Mouse (Mus musculus): Measurements from ENCODE around the gene Tenm4. TPM values are rescaled to one million over a fixed set of nuclear protein-coding genes. Genes with fewer than 3 reads are reported as not detected.

Gene Tenm4
- polyA plus RNA-seq, 1 experiment: 1.0 TPM

- DNase-seq (ENCODE audit: low read depth, low spot score): no peak
- WGBS: 86% methylated on average over 9 of the region's 9 CpGs
Observed at GRCm38 (mm10) chr7:96185411-96185810, 14.4 kb downstream of the Tenm4 start.

GRCm38 (mm10) chr7:96203812-96204560 is 32.9 kb downstream of the Tenm4 start:
- 75% methylated on average over 10 of the region's 10 CpGs for WGBS
- no peak for DNase-seq (ENCODE audit: low read depth, low spot score)

- WGBS: 43% methylated on average over 10 of the region's 10 CpGs
- no peak for DNase-seq (ENCODE audit: low read depth, low spot score)
Observed at GRCm38 (mm10) chr7:96204809-96205350, 33.8 kb downstream of the Tenm4 start.

DNA sequence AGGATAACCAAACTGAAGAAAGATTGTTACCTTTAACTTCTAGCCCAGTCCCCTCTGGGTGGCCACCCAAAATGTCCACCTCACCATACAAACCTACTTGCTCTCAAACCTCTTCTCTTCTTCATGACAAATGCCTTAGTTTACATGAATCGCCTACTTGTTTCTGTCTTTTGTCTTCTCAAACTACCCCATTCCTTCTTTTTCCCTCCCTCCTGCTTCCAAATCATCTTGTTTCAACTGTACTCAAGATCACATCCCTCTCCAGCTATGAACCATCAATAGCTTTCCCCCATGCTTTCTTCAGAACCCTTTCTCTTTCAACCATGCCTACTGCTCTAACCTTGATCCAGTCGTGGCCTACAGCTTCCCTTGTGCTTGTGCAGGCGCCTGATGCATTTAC is 36.0 kb downstream of the Tenm4 start:
- no peak for DNase-seq (ENCODE audit: low read depth, low spot score)
- 70% methylated on average over 3 of the region's 3 CpGs for WGBS

DNA sequence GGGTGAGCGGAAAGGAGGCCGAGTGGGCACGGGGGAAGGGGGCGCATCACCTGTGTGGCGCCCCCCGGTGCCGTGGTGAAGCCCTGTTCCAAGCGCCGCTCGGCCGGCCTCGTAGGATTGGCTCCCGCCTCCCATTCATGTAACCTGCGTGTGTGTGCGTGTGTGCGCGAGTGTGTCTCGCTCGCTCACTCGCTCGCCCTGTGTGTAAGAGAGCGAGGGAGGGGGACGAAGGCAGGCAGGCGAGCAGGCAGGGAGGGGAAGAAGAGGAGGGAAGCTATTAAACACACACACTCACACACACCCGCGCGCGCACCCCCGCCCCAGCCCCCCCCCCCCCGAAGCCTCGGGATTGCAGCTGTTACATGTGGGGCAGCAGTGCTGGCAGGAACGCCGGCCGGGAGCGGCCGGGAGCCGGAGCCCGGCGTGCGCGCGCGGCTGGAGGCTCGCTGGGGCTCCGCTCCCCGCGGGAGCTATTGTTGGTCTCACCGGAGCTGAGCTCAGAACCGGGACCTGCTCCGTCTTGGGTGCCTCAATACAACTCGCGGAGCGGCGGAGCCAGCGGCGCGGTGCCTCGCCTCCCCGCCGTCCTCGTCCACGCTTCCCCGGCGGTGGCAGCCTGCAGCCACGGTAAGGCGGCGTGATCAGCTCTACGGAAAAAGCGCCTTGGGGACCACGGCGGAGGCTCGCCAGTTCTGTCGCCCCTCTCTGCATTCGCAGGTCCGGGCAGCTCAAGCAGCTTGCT is 38.9 kb downstream of the Tenm4 start:
- DNase-seq (ENCODE audit: low read depth, low spot score): no peak
- WGBS: 2% methylated on average over 75 of the region's 75 CpGs

DNA sequence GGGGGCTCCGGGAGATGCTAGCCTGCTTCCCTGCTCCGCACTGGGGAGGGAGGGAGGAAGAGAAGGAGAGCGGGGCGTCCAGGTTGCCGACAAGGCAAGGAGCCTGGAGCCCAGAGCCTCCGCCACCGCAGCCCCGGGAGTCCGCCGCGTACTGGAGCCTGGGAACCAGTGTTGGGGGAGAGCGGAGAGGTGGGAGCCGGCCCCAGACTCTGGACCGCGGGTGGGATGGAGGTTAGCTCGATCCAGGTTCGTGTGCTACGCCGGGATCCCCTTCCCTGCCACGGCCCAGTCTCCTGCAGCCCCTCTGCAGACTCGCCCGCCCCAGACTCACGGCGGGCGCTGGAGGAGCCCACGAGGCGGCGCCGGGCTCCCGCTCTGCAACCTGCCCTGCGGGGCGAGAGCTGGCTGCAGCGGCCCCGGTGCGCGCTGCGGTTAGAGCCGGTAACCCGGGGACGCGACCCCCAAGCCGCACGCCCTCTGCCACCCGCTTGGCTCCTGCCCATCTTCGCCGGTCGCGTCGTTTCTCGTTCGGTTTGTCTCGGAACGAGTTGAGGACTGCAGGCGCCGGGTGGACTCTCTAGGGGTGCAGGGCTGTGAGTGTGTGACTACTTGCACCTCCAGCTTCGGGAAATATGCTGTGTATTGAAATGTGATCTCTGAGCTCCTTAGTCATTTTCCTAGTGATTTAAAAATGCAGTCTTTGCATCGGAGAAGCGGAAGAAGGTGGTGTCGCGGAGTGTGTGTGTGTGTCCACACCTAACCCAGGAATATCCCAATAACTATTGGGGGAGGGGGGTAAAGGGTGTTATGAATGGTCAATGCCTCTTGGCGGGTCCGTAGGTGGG is 39.7 kb downstream of the Tenm4 start:
- WGBS: 1% methylated on average over 61 of the region's 62 CpGs
- DNase-seq (ENCODE audit: low read depth, low spot score): no peak

GRCm38 (mm10) chr7:96211618-96212021 is 40.6 kb downstream of the Tenm4 start:
- DNase-seq (ENCODE audit: low read depth, low spot score): no peak

GRCm38 (mm10) chr7:96212224-96212591 is 41.2 kb downstream of the Tenm4 start:
- no peak for DNase-seq (ENCODE audit: low read depth, low spot score)
- WGBS: 8% methylated on average over 9 of the region's 9 CpGs

More at GRCm38 (mm10) chr7:96211618-96212021, 40.6 kb downstream of the Tenm4 start:
- 2% methylated on average over 17 of the region's 17 CpGs for WGBS

GRCm38 (mm10) chr7:96212592-96213541 is 41.8 kb downstream of the Tenm4 start:
- WGBS: 2% methylated on average over 48 of the region's 48 CpGs
- DNase-seq (ENCODE audit: low read depth, low spot score): no peak

GRCm38 (mm10) chr7:96213741-96214140 is 42.7 kb downstream of the Tenm4 start:
- WGBS: 51% methylated on average over 9 of the region's 10 CpGs

DNA sequence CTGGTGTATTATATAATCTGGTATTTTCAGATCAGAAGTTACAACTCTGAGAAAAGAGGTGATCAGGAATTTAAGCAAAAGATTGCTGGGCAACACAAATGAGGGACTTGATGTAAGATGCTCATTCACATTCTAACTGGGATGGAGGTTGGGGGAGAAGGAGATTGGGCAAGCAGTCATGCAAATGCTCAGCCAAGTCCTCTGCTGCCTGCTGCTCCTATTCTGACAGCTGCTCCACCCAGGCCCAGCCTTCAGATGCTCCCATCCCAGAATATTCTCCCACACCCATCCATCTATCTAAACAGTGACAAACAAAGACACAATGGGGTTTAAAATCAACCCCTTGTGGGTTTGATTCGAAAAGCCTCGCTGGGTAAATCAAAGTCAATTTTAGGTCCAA is 43.8 kb downstream of the Tenm4 start:
- 45% methylated on average over 2 of the region's 2 CpGs for WGBS
- no peak for DNase-seq (ENCODE audit: low read depth, low spot score)

More at GRCm38 (mm10) chr7:96213741-96214140, 42.7 kb downstream of the Tenm4 start:
- no peak for DNase-seq (ENCODE audit: low read depth, low spot score)

- 39% methylated on average over 5 of the region's 5 CpGs for WGBS
- no peak for DNase-seq (ENCODE audit: low read depth, low spot score)
Observed at GRCm38 (mm10) chr7:96215894-96216509, 45.0 kb downstream of the Tenm4 start.

DNA sequence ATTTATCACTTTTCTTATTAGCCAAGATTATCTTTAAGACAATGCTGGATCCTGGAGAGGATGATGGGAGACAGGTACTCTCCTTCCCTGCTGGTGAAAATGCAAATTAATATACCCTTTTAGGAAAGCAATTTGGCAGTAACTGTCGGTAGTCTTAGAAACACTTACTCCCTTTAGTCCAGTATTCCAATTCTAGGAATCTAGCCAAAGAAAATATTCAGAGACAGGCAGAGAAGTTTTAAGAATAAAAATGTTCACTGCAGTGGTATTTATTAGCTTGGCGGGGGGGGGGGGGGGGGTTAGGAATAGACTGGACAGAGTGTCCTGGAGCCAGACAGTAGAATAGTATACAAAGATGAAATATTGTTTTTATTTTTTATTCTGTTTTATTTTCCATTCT is 48.3 kb downstream of the Tenm4 start:
- 51% methylated on average over 2 of the region's 2 CpGs for WGBS
- no peak for DNase-seq (ENCODE audit: low read depth, low spot score)

DNA sequence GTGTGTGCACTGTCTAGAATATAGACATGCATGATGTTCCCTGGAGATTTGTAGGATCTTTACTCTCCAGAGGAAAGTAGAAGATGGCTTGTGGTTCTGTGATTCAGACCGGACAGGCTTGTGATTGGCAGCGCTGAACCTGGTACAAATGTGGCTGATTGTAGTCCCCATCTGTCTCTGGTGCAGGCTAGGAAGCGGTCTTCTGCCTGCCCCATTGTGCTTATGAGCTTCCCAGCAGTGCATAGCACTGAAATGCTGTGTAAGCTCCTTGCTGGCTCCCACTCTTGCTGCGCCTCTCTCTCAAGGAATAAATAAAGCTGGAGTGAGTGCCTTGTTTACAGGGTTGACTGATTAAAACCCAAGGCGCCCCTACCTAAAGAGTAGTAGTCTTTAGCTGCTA is 49.6 kb downstream of the Tenm4 start:
- no peak for DNase-seq (ENCODE audit: low read depth, low spot score)
- 78% methylated on average over 5 of the region's 5 CpGs for WGBS

GRCm38 (mm10) chr7:96222569-96222968 is 51.5 kb downstream of the Tenm4 start:
- 93% methylated on average over 1 of the region's 1 CpGs for WGBS
- DNase-seq (ENCODE audit: low read depth, low spot score): no peak

- DNase-seq (ENCODE audit: low read depth, low spot score): no peak
- WGBS: 81% methylated on average over 6 of the region's 6 CpGs
Observed at GRCm38 (mm10) chr7:96228562-96229268, 57.7 kb downstream of the Tenm4 start.

DNA sequence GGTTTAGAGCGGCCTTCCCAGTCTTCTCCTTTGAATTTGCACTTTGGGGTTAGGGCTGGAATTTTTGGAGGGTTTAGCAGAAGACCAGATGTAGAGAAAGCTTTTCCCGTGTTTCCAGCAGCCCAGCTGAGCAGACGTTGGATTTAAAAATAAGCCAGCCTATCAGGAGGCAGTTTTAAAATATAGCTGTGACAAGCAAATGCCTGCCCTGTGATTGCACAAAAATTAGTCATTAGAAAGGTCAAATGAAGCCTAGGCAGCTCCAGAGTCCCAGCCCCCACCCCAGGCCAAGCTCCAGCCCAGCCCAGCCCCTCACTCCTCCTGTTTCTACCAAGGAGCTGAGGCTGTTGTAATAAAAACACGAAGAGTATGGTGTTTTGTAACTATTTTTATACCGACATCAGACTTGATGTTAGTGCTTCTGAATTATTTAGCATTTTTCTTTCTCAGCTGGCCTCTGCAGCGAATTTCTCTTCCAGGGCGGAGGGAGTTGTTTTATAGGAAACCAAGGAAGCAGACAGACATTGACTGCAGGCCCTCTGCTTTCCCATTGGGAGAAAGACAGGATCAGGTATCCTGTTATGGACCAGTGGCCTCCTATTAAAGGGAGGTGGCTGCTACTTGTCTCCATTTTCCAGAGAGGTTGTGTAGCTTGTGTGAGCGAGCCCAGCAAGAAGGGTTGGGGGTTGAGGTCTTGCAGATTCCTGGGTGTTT is 59.1 kb downstream of the Tenm4 start:
- no peak for DNase-seq (ENCODE audit: low read depth, low spot score)
- 53% methylated on average over 8 of the region's 8 CpGs for WGBS

Measured in large intestine, adult 2 months (tissue).